Mouse (Mus musculus) neural tube, embryonic 14.5 days (tissue): ENCODE measurements around the gene Arhgef3. TPM values are rescaled to one million over a fixed set of nuclear protein-coding genes. Genes with fewer than 3 reads are reported as not detected.

ENCODE experiments used
- ATAC-seq: fragments of 200-750 bp; cut with Nextera tagmentation; 2 replicates; pipeline ENCODE4 v1.8.0; 2017; ENCODE audit warnings: low read depth, mild to moderate bottlenecking, moderate TSS enrichment, moderate library complexity
- H3K27ac ChIP-seq: fragments of 300-500 bp; sonication (generic); 2 replicates; pipeline ENCODE4 v1.5.1; 2014; ENCODE audit warnings: low read depth, mild to moderate bottlenecking, control low read depth, low read length, moderate library complexity, mixed read lengths
- H3K27me3 ChIP-seq: fragments of 300-500 bp; sonication (generic); 2 replicates; pipeline ENCODE4 v1.6.1; 2014; ENCODE audit warnings: low read length; ENCODE audit not compliant: control insufficient read depth, insufficient read depth
- H3K36me3 ChIP-seq: fragments of 300-500 bp; sonication (generic); 2 replicates; pipeline ENCODE4 v1.6.1; 2014; ENCODE audit warnings: low read length, mixed read lengths; ENCODE audit not compliant: control insufficient read depth, insufficient read depth
- H3K4me1 ChIP-seq: fragments of 300-500 bp; sonication (generic); 2 replicates; pipeline ENCODE4 v1.6.1; 2014; ENCODE audit warnings: low read length; ENCODE audit not compliant: control insufficient read depth, insufficient read depth
- H3K4me2 ChIP-seq: fragments of 300-500 bp; sonication (generic); 2 replicates; pipeline ENCODE4 v1.6.1; 2014; ENCODE audit warnings: mild to moderate bottlenecking, low read depth, low read length, control low read depth
- H3K4me3 ChIP-seq: fragments of 300-500 bp; sonication (generic); 2 replicates; pipeline ENCODE4 v1.5.1; 2014; ENCODE audit warnings: low read depth, low read length, control low read depth, mixed read lengths
- H3K9ac ChIP-seq: fragments of 300-500 bp; sonication (generic); replicated peaks from 2 replicates; pipeline ENCODE4 v1.6.1; 2014; ENCODE audit warnings: low read depth, mild to moderate bottlenecking, control low read depth, low read length, mixed read lengths
- H3K9me3 ChIP-seq: fragments of 300-500 bp; sonication (generic); 2 replicates; pipeline ENCODE4 v1.6.1; 2016; ENCODE audit warnings: low read length; ENCODE audit not compliant: control insufficient read depth
- WGBS: fragments of 180-500 bp; shearing (Covaris S2); extraction: QIAGEN DNeasy Blood & Tissue Kit; methylation state at CpG from one replicate; pipeline ENCODE4 v1.1.7; 2014; 5-methylcytosine and 5-hydroxymethylcytosine counted together
- polyA plus RNA-seq: library from polyadenylated mRNA; unstranded; fragments of >200 nt; fragmentation: Nextera tagmentation; extraction: Ambion mirVana; gene quantifications from 2 replicates; pipeline ENCODE4 v1.2.1, GENCODE M21; 2014

The Arhgef3 gene
- polyA plus RNA-seq, 1 experiment from 2014 or later: 13.4 TPM

DNA sequence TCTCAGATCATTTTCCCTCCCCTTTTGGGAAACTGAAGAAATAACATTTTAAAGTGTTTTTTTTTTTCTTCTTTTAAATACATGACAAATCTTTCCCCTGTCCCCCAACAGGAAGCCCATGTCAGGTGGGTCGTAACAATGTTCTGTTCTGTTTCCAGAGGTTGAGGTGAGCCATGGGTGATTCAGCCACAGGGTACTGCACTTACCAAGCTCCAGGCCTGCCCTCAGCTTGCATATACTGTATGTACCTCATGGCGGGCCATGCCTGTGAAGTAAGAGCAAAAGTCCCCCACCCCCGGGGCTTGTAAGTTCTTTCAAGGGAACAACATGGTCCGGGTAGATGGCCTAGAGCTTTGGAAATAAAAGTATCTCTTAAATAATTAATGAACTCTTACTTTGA, 188.6 kb downstream of the Arhgef3 start:
- no peak overlapping the region for H3K9ac ChIP-seq
- 79% methylated on average over 4 of the region's 4 CpGs for WGBS

DNA sequence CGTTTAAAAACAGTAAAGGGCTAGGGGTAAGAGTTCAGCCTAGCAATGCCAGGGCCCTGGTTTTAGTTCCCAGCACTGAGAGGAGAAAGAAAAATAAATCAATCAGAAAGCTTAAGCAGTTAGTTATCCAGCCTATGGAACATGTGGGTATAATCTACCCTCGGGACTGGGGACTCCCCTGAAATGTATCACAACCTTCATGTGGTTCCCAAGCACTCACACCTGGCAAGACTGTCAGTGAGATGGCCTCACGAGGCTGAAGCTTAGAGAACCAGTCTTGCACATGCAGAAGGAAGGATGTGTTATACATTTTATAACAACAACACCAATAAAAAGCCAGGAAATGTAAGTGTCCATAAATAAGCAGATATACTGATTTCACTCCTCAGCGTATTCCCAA, 189.7 kb downstream of the Arhgef3 start:
- Histone ChIP-seq H3K27ac (no peak overlapping the region), H3K4me2 (no peak overlapping the region), H3K27me3 (no peaks in the 10 kb centered on the region), H3K36me3 (no peaks in the 10 kb centered on the region), H3K4me3 (no peak overlapping the region), H3K4me1 (no peaks in the 10 kb centered on the region), H3K9me3 (no peaks in the 10 kb centered on the region), H3K9ac (no peak overlapping the region)
- no peak for ATAC-seq
- WGBS: 77% methylated on average over 4 of the region's 4 CpGs

More for the DNA sequence above, 188.6 kb downstream of the Arhgef3 start:
- Histone ChIP-seq H3K36me3 (no peaks in the 10 kb centered on the region), H3K4me3 (no peak overlapping the region), H3K4me1 (no peaks in the 10 kb centered on the region), H3K27ac (no peak overlapping the region), H3K27me3 (no peaks in the 10 kb centered on the region), H3K4me2 (no peak overlapping the region), H3K9me3 (no peaks in the 10 kb centered on the region)
- no peak for ATAC-seq

DNA sequence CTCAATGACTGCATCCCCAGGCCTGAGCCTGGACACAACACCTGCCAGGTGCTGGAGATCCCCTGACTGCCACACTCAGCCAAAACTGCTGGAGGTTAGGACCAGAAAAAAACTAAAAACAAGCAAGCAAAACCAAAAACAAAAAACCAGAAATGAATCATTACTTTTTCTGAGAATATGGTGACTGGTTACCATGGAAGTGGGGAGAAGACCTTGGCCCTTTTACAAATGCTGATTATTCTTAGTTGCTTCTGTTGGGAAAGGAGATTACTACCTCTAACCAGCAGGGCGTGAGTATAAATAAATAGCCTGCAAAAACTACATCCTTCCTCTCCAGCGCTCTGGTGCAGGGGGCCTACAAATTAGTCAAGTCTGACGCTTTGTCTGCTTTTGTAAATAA, 194.1 kb downstream of the Arhgef3 start:
- Histone ChIP-seq H3K4me3 (no peak overlapping the region), H3K27ac (no peak overlapping the region), H3K4me2 (no peak overlapping the region), H3K9ac (no peak overlapping the region), H3K4me1 (no peaks in the 10 kb centered on the region), H3K9me3 (no peaks in the 10 kb centered on the region), H3K27me3 (no peaks in the 10 kb centered on the region), H3K36me3 (no peaks in the 10 kb centered on the region)
- WGBS: 75% methylated on average over 3 of the region's 3 CpGs
- no peak for ATAC-seq

DNA sequence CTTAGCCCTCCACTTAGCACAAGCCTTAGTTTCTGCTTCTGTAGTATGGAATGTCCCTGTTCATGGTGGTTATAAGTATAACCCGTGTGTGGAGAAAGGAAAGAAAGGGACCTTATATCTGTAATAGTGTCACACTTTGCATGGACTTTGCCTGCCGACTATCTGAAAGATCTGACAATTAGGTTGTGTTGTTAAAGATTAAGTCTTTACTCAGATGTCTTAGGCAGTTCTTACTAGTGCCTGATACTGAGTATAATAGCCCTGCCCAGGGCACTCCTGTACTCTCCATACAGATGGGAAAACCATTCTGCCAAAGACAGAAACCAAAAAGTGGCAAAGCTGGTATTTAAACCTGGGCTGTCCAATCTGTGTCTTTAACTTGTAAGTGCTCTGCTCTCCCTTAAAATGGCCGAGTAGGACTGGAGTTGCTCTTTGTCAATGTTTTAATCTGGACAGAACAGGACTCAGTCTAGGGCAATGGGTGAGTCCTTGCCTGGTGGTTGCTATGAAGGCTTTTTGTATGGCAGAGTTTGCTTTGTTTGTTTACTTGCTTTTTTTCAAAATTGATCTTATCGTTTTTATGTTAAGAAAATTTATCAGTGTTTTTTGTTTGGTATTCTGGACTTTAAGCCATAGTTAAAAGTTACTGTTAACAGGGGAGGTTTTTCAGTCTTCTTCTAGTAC, 196.0 kb downstream of the Arhgef3 start:
- H3K27me3 ChIP-seq: no peaks in the 10 kb centered on the region
- no peak overlapping the region for H3K4me3 ChIP-seq
- no peaks in the 10 kb centered on the region for H3K9me3 ChIP-seq
- no peaks in the 10 kb centered on the region for H3K4me1 ChIP-seq
- no peaks in the 10 kb centered on the region for H3K36me3 ChIP-seq
- no peak overlapping the region for H3K4me2 ChIP-seq
- no peak for ATAC-seq
- no peak overlapping the region for H3K9ac ChIP-seq
- no peak overlapping the region for H3K27ac ChIP-seq
- WGBS: 81% methylated on average over 4 of the region's 4 CpGs

DNA sequence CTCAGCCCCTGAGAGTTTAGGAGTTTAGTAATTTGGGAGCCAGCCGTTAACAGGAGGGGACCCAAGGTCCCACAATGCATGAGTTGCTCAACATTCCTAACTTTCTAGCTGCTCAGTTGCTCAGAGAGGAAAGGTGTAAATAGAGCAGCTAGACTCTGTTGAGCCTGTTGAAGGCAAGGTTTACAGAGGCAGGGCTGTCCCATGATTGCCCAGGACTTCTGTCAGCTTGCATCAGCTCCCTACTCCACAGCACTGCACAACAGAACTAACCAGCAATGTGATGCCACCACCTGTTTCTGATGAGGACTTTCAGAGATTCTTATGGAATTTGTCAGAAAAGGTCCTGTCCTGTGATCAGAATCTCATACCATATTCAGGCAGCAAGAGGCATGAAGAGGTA, 197.7 kb downstream of the Arhgef3 start:
- H3K4me2 ChIP-seq: no peak overlapping the region
- no peak overlapping the region for H3K9ac ChIP-seq
- H3K9me3 ChIP-seq: no peaks in the 10 kb centered on the region
- H3K27me3 ChIP-seq: no peaks in the 10 kb centered on the region
- H3K4me3 ChIP-seq: no peak overlapping the region
- H3K36me3 ChIP-seq: no peaks in the 10 kb centered on the region
- ATAC-seq: no peak
- 89% methylated on average over 1 of the region's 1 CpGs for WGBS
- no peaks in the 10 kb centered on the region for H3K4me1 ChIP-seq
- no peak overlapping the region for H3K27ac ChIP-seq

DNA sequence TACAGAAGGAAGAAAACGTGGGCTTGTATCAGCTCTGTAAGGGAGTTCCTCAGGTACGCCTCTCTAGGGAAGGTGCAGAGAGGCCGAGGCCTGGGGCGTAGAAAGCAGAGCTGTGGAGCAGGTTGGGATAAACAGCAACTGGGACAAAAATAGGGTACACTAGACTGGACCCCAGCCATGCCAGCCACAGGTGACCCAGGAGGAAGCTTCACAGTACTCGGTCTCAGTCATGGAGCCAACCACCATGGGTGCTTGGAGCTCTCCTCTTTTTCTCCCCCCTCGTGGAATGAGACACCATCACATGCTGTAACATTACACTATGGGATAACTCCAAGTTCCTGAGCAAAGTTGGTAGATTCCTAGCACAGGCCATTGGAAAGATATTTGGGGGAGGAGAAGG, 201.0 kb downstream of the Arhgef3 start:
- no peak for ATAC-seq
- H3K4me2 ChIP-seq: no peak overlapping the region
- no peak overlapping the region for H3K9ac ChIP-seq
- H3K36me3 ChIP-seq: no peaks in the 10 kb centered on the region
- no peak overlapping the region for H3K27ac ChIP-seq
- WGBS: 90% methylated on average over 5 of the region's 6 CpGs
- no peaks in the 10 kb centered on the region for H3K4me1 ChIP-seq
- no peaks in the 10 kb centered on the region for H3K9me3 ChIP-seq
- no peaks in the 10 kb centered on the region for H3K27me3 ChIP-seq
- H3K4me3 ChIP-seq: no peak overlapping the region

DNA sequence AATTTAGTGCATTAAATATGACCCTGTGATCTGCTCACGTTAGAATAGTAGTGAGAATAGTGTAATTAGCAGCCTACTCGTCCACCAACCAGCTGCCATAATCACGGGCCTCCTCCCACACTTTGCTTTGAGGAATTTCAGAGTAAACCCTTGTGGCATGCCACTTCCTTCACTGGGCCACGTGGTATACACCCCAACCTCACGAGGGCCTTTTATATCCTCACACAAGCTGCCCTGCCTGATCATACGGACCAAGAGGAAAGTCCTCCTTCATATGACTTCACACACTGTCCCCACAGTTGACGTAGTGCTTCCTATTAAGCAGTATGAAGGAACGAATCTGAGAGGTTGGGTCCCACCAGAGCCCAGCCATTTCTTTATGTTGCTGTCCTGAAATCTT, 202.4 kb downstream of the Arhgef3 start:
- no peak for ATAC-seq
- Histone ChIP-seq H3K27ac (no peak overlapping the region), H3K4me1 (no peaks in the 10 kb centered on the region), H3K4me2 (no peak overlapping the region), H3K9ac (no peak overlapping the region), H3K36me3 (no peaks in the 10 kb centered on the region), H3K27me3 (no peaks in the 10 kb centered on the region), H3K9me3 (no peaks in the 10 kb centered on the region), H3K4me3 (no peak overlapping the region)
- 85% methylated on average over 8 of the region's 8 CpGs for WGBS

DNA sequence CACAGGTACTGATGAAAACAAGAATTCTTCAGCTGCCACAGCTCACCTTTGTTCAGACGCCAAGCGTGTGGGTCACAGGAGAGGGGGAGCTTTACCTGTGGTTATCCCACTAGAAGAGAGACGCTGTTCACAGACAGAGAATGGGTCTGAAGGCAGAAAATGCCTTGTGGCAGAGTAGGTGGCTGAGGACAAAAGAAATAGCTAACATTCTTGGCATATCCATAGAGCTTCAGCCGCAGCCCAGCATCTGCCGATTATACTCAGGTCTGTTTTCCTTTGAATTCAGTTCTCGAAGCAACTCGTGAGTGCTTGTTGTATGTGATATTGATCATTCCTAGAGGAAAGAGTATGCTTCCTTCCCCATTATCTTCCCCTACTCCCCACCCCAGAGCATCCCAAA, 204.7 kb downstream of the Arhgef3 start:
- no peak for ATAC-seq
- Histone ChIP-seq H3K27me3 (no peaks in the 10 kb centered on the region), H3K9me3 (no peaks in the 10 kb centered on the region), H3K4me2 (no peak overlapping the region), H3K36me3 (no peaks in the 10 kb centered on the region), H3K4me1 (no peaks in the 10 kb centered on the region), H3K4me3 (no peak overlapping the region), H3K27ac (no peak overlapping the region), H3K9ac (no peak overlapping the region)
- WGBS: 80% methylated on average over 7 of the region's 7 CpGs

DNA sequence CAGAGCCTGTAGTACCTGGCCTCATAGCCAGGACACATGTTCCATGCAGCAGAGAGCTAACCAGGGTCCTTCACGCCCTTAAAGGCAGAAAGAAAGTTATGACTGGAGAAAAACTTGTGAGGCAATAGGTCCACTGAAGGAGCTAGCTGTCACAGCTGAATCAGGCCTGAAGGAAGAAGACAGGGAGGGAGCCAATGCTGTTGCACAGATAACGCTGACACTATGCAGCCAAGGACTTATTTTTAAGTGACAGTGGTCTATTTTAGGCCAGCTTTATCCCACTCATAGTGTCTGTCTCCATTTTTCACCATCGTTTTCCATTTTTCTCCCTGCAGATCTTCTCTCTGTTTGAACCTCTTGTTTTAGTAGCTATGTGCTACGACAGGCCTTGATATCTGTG, 207.3 kb downstream of the Arhgef3 start:
- H3K9ac ChIP-seq: no peak overlapping the region
- no peak for ATAC-seq
- H3K27ac ChIP-seq: no peak overlapping the region
- no peaks in the 10 kb centered on the region for H3K4me1 ChIP-seq
- WGBS: 88% methylated on average over 4 of the region's 4 CpGs
- H3K27me3 ChIP-seq: no peaks in the 10 kb centered on the region
- no peaks in the 10 kb centered on the region for H3K9me3 ChIP-seq
- H3K4me2 ChIP-seq: no peak overlapping the region
- H3K4me3 ChIP-seq: no peak overlapping the region
- no peaks in the 10 kb centered on the region for H3K36me3 ChIP-seq
